Mouse (Mus musculus) midbrain, embryonic 11.5 days (tissue): ENCODE results near the gene Stk38l. TPM values are rescaled to one million over a fixed set of nuclear protein-coding genes. Genes with fewer than 3 reads are reported as not detected.

Experiments
- ATAC-seq: fragments of 200-750 bp; cut with Nextera tagmentation; 2 replicates; pipeline ENCODE4 v1.8.0; 2017; ENCODE audit warnings: moderate TSS enrichment, moderate library complexity; ENCODE audit not compliant: low FRiP score
- DNase-seq: peaks from one replicate; pipeline ENCODE4 v3.0.0; 2015; ENCODE audit warnings: low spot score; ENCODE audit errors: missing footprints
- H3K27ac ChIP-seq: fragments of 300-500 bp; sonication (generic); 2 replicates; pipeline ENCODE4 v1.5.1; 2014; ENCODE audit warnings: low read depth, low read length
- H3K27me3 ChIP-seq: fragments of 300-500 bp; sonication (generic); 2 replicates; pipeline ENCODE4 v1.6.1; 2014; ENCODE audit warnings: mild to moderate bottlenecking, low read length, moderate library complexity, mixed read lengths; ENCODE audit not compliant: control insufficient read depth, insufficient read depth
- H3K36me3 ChIP-seq: fragments of 300-500 bp; sonication (generic); 2 replicates; pipeline ENCODE4 v1.6.1; 2014; ENCODE audit warnings: mild to moderate bottlenecking, low read length, moderate library complexity, mixed read lengths; ENCODE audit not compliant: control insufficient read depth, insufficient read depth
- H3K4me1 ChIP-seq: fragments of 300-500 bp; sonication (generic); 2 replicates; pipeline ENCODE4 v1.6.1; 2014; ENCODE audit warnings: low read length; ENCODE audit not compliant: control insufficient read depth, insufficient read depth
- H3K4me2 ChIP-seq: fragments of 300-500 bp; sonication (generic); 2 replicates; pipeline ENCODE4 v1.6.1; 2014; ENCODE audit warnings: mild to moderate bottlenecking, moderate library complexity
- H3K4me3 ChIP-seq: fragments of 300-500 bp; sonication (generic); 2 replicates; pipeline ENCODE4 v1.5.1; 2014; ENCODE audit warnings: low read depth, low read length
- H3K9ac ChIP-seq: fragments of 300-500 bp; sonication (generic); 2 replicates; pipeline ENCODE4 v1.6.1; 2014; ENCODE audit warnings: low read length
- H3K9me3 ChIP-seq: fragments of 300-500 bp; sonication (generic); 2 replicates; pipeline ENCODE4 v1.6.1; 2016; ENCODE audit warnings: low read length; ENCODE audit not compliant: control insufficient read depth
- WGBS: fragments of 180-500 bp; shearing (Covaris S2); extraction: QIAGEN DNeasy Blood & Tissue Kit; methylation state at CpG from one replicate; pipeline ENCODE4 v1.1.7; 2014; 5-methylcytosine and 5-hydroxymethylcytosine counted together
- polyA plus RNA-seq: library from polyadenylated mRNA; unstranded; fragments of >200 nt; fragmentation: Nextera tagmentation; extraction: Ambion mirVana; gene quantifications from 2 replicates; pipeline ENCODE4 v1.2.1, GENCODE M21; 2014

Stk38l gene
- polyA plus RNA-seq, 1 experiment from 2014 or later = 20.4 TPM

DNA sequence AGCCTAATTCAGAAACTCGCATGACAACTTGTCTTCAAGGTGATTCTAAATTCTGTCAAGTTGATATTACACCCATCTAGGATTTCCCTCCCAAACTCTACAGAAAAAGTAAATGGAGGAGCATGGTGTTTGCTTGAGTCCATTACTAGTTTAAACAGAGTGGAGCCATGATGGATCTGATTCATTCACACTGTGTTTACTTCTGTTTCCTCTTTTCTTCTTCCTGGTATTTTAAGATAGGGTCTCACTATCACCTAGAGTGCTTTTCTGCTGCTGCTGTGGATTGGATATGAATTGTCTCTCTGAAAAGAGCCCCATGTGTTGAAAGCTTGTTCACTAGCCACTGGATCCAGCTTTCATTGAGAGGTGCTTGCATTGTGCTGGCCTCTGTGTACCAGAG is 20.4 kb downstream of the Stk38l start:
- no peak overlapping the region for H3K4me2 ChIP-seq
- H3K9me3 ChIP-seq = no peaks in the 10 kb centered on the region
- H3K9ac ChIP-seq = no peak overlapping the region
- H3K27me3 ChIP-seq = no peaks in the 10 kb centered on the region
- 82% methylated on average over 1 of the region's 1 CpGs for WGBS
- no peak overlapping the region for H3K4me3 ChIP-seq
- ATAC-seq = no peak
- no peak overlapping the region for H3K27ac ChIP-seq
- no peaks in the 10 kb centered on the region for H3K4me1 ChIP-seq
- H3K36me3 ChIP-seq = no peaks in the 10 kb centered on the region
- DNase-seq = no peak

DNA sequence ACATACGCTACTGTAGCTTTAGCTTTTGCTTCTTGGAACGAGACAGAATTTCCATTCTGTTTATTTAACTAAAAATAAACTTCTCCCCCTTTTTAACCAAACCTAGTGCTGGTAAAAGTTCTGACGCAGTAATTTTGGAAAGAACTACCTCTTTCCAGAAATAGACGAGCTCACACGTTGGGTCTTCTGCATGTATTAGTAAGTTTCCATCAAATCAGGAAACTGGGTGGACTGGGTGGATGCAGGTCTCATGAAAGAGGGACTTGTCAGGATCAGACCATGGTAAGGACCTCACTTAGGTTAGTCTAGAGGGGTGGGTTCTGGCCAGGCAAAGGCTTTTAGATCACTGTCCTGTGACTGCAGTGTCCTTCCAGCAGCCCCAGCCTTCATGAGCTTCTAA is 21.8 kb downstream of the Stk38l start:
- ATAC-seq (no peak), DNase-seq (no peak)
- Histone ChIP-seq H3K36me3 (no peaks in the 10 kb centered on the region), H3K4me1 (no peaks in the 10 kb centered on the region), H3K27me3 (no peaks in the 10 kb centered on the region), H3K9ac (no peak overlapping the region), H3K27ac (no peak overlapping the region), H3K4me2 (no peak overlapping the region), H3K4me3 (no peak overlapping the region), H3K9me3 (no peaks in the 10 kb centered on the region)
- 94% methylated on average over 5 of the region's 5 CpGs for WGBS

DNA sequence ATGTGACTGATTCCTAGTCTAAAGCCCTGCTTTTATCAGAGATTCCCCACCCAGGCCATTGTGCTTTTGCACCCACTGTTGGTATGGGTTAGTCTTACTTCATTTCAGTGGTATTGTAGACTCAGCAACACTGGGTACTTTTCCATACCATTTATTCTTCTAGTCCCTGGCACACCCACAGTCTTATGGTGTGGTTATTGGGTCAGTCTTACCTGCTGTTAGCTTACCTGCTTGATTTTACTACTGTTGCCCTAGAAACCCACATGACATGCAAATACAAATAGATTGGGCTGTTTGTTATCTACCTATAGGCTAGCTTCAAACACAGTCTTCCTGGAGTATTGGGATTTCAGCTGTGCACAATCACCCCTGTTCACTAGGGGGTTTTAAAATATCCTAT is 22.3 kb downstream of the Stk38l start:
- no peaks in the 10 kb centered on the region for H3K27me3 ChIP-seq
- no peak overlapping the region for H3K9ac ChIP-seq
- H3K9me3 ChIP-seq = no peaks in the 10 kb centered on the region
- H3K27ac ChIP-seq = no peak overlapping the region
- H3K36me3 ChIP-seq = no peaks in the 10 kb centered on the region
- H3K4me2 ChIP-seq = no peak overlapping the region
- DNase-seq (no peak), ATAC-seq (no peak)
- H3K4me1 ChIP-seq = no peaks in the 10 kb centered on the region
- H3K4me3 ChIP-seq = no peak overlapping the region

DNA sequence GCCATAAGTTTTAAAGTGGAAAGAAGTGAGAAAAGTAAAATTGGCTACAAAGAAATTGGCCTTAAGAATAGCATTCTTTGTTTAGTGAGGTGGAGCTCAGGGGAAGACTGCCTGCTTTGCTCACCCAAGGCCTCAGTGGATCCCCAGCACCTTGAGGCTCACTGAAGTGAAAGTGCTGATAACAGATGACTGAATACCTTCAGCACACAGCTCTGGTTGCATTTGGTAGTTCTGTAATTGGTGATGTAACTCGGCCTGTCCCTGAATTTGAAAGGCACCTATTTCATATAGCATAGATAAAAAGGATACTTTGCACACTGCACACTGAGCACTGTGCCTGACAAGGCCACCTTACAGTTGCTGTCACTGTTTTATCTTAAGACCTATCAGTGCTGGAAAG is 23.5 kb downstream of the Stk38l start:
- Histone ChIP-seq H3K36me3 (no peaks in the 10 kb centered on the region), H3K9me3 (no peaks in the 10 kb centered on the region), H3K27ac (no peak overlapping the region), H3K9ac (no peak overlapping the region), H3K27me3 (no peaks in the 10 kb centered on the region), H3K4me1 (no peaks in the 10 kb centered on the region), H3K4me3 (no peak overlapping the region), H3K4me2 (no peak overlapping the region)
- WGBS = 76% methylated on average over 1 of the region's 1 CpGs
- ATAC-seq = no peak
- no peak for DNase-seq

DNA sequence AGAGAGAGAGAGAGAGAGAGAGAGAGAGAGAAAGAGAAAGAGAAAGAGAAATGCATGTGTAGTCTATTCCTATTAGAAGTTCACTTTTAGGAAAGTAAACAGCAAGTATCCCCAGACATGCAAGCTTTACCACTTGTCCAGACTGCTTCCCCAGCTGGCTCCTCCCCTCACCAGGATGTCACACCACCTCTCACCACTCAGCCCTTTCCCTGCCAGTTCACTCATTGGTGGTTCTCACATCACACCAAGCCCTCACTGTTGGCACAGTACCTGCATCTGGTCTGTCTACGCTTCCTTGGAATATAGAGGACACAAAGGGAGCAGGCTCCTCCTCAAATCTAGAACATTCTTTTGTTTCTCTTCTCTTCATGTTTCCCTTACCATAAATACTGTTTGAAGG is 26.9 kb downstream of the Stk38l start:
- WGBS = 67% methylated on average over 1 of the region's 1 CpGs
- H3K4me2 ChIP-seq = no peak overlapping the region
- H3K36me3 ChIP-seq = no peaks in the 10 kb centered on the region
- ATAC-seq = no peak
- H3K9me3 ChIP-seq = no peaks in the 10 kb centered on the region
- H3K4me3 ChIP-seq = no peak overlapping the region
- no peak overlapping the region for H3K27ac ChIP-seq
- no peaks in the 10 kb centered on the region for H3K27me3 ChIP-seq
- no peak for DNase-seq
- H3K9ac ChIP-seq = no peak overlapping the region
- no peaks in the 10 kb centered on the region for H3K4me1 ChIP-seq

DNA sequence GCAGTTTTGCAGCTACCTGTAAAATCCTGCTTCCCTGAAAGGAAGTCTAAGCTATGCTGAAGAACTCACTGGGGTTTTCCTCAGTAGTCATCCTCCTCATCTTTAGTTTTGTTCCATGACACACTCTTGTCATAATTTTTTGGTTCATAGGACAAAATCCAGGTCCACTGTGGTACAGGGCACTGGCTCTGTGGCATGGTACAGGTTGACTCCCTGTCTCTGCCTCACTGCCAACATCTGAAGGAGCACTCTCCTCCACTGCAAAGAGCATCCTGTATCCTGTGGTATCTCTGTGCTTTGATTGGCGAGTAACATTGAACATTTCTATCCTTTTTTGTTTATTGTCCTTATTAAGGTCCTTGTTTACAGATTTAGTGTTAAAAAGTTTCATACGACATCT is 27.4 kb downstream of the Stk38l start:
- Histone ChIP-seq H3K27me3 (no peaks in the 10 kb centered on the region), H3K4me2 (no peak overlapping the region), H3K36me3 (no peaks in the 10 kb centered on the region), H3K4me1 (no peaks in the 10 kb centered on the region), H3K27ac (no peak overlapping the region), H3K4me3 (no peak overlapping the region), H3K9ac (no peak overlapping the region), H3K9me3 (no peaks in the 10 kb centered on the region)
- 83% methylated on average over 2 of the region's 2 CpGs for WGBS
- no peak for DNase-seq
- no peak for ATAC-seq

DNA sequence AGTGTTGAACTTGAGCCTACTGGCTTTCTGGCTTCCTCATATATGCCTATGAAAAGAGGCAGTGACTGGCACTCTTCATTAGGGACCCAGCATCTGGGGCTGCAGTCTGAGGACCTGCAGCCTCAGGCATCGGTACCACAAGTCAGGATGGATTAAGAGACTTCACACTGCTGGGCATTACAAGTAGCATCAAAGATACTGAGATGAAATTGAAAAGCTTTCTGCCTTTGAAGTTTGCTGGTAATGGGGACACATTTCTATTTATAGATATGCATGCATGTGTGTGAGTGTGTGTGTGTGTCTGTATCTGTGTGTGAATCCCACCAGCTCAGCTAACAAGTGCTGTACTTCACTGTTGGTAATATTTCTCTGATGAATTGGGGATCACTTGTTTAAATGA is 27.8 kb downstream of the Stk38l start:
- ATAC-seq = no peak
- DNase-seq = no peak
- 67% methylated on average over 1 of the region's 1 CpGs for WGBS
- Histone ChIP-seq H3K27me3 (no peaks in the 10 kb centered on the region), H3K27ac (no peak overlapping the region), H3K9ac (no peak overlapping the region), H3K9me3 (no peaks in the 10 kb centered on the region), H3K4me3 (no peak overlapping the region), H3K4me1 (no peaks in the 10 kb centered on the region), H3K36me3 (no peaks in the 10 kb centered on the region), H3K4me2 (no peak overlapping the region)

DNA sequence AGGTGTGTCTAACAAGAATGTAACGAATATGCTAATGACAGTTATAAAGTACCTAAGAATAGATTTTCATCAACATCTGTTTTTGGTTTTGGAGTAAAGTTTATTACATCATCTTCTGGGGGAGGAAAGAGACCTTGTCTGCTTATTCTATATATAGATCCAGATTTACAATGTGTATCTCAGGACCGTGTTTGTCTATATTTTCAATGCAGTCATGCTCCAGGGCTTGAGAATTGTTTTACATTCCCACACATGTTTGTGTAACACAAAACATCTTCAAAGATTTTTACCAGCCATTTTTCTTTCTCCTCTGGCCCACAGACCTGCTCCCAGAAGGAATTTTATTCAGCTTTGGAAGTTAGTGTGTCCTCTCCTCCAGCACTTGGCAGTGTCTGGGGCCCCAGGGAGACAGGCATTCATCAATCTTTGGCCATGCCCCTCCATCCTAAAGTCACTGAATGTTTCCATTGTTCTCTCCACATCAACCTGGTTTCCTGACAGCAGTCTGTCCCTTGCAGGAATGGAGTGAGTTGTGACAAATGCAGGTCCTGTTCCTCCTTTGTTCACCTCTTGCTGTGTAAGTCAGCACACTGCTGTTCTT is 28.9 kb downstream of the Stk38l start:
- Histone ChIP-seq H3K9me3 (no peaks in the 10 kb centered on the region), H3K27ac (no peak overlapping the region), H3K27me3 (no peaks in the 10 kb centered on the region), H3K36me3 (no peaks in the 10 kb centered on the region), H3K4me3 (no peak overlapping the region), H3K4me2 (no peak overlapping the region), H3K4me1 (no peaks in the 10 kb centered on the region), H3K9ac (no peak overlapping the region)
- no peak for DNase-seq
- WGBS = 86% methylated on average over 2 of the region's 2 CpGs
- ATAC-seq = no peak

DNA sequence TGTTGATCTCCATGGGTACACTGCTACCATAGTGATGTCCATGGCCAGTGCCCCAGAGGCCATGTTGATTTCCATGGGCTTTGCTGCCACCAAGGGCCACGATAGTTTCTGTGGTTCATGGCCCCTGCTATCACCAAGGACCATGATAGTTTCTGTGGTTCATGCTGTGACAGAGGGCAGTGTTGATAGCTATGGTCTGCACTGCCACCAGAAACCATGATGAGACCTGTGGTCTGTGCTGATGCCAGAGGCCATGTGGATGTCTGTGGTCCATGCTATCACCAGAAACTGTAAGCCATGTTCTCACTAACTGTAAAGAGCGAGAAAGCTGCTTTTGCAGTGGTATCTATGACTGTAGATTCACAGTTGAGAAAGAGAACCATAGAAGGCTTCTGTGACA is 30.3 kb downstream of the Stk38l start:
- Histone ChIP-seq H3K27ac (no peak overlapping the region), H3K9me3 (no peaks in the 10 kb centered on the region), H3K27me3 (no peaks in the 10 kb centered on the region), H3K9ac (no peak overlapping the region), H3K4me3 (no peak overlapping the region), H3K4me1 (no peaks in the 10 kb centered on the region), H3K36me3 (no peaks in the 10 kb centered on the region), H3K4me2 (no peak overlapping the region)
- ATAC-seq (no peak), DNase-seq (no peak)
- WGBS = 91% methylated on average over 2 of the region's 2 CpGs

DNA sequence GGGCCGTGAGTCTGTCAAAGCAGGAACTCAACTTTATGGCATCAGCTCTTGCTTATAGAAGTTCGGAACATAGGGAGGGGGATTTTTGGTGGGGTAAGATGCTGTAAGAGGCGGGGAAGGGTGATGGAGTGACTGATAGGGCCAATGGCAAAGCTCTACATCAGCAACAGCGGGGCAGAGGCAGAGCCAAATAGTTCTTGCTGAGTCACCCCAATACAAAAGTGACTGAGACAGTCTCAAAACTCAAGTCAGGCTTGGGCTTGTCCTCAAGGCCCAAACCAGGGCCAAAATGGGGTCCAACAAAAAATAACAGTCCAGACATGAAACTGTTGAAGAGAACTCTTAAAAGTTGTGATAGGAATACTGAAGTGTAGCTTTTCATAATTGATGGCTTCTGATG is 30.9 kb downstream of the Stk38l start:
- Histone ChIP-seq H3K9ac (no peak overlapping the region), H3K4me3 (no peak overlapping the region), H3K4me1 (no peaks in the 10 kb centered on the region), H3K4me2 (no peak overlapping the region), H3K27ac (no peak overlapping the region), H3K9me3 (no peaks in the 10 kb centered on the region), H3K27me3 (no peaks in the 10 kb centered on the region), H3K36me3 (no peaks in the 10 kb centered on the region)
- no peak for ATAC-seq
- no peak for DNase-seq
- WGBS = 93% methylated on average over 4 of the region's 4 CpGs
